Mouse (Mus musculus): ENCODE measurements around the gene Mxra8.

GRCm38 (mm10) chr4:155888181-155888580, 48.7 kb downstream of the Mxra8 start:
- no peak for TF ChIP-seq CTCF (IDR thresholded peaks at IDR 0.05; ENCODE audit: low read depth)
- TF ChIP-seq EP300 (optimal IDR thresholded peaks at IDR 0.05): no peak

All from stomach, postnatal 0 days (tissue).